In genomic region chr8:121030496-121031040, GRCm38 (mm10) we compare ENCODE assay signal across 16 mouse cellular contexts. TPM values are rescaled to one million over a fixed set of nuclear protein-coding genes. Genes with fewer than 3 reads are reported as not detected.
A peak's percentile ranks its signal among the peaks of the same experiment; 100 is the strongest.
DNase-seq lines count a peak whose midpoint lies in the region; ATAC-seq and TF ChIP-seq lines count a peak whose summit lies in the region.
"Had no signal": no experiment of that assay in that cellular context is flagged by ENCODE, and none has a peak within 500 bp of the region (broad histone marks: within the 10 kb centered on the region; RNA-seq: fewer than 3 reads in every experiment).

No protein-coding gene starts in this region.

- no peaks in the 10 kb centered on the region for H3K27me3 ChIP-seq in forebrain, postnatal 0 days (ENCODE audit: insufficient read depth, low read length)
- H3K27me3 ChIP-seq in forebrain, embryonic 10.5 days (ENCODE audit: poor library complexity, severe bottlenecking) = peaks cover 56% of the 10 kb centered on the region
- no peaks in the 10 kb centered on the region for H3K27me3 ChIP-seq in lung, embryonic 14.5 days (ENCODE audit: insufficient read depth, low read length)
- no peaks in the 10 kb centered on the region; the same call in 1 of the 2 replicates for H3K27me3 ChIP-seq in liver, postnatal 0 days (ENCODE audit: insufficient read depth, low read length)

- peak; percentile 56 for ATAC-seq in forebrain, postnatal 0 days
- ATAC-seq in lung, embryonic 14.5 days (ENCODE audit: insufficient read depth) = no peak
- peak; percentile 44 to 46; a peak in 1 of 4 replicates for ATAC-seq in hematopoietic stem cell, adult 5-6 weeks (replicated peaks in 1 of 2; ENCODE audit: insufficient read depth in 1 of 2, low FRiP score in 2 of 2, low TSS enrichment in 1 of 2, low read depth in 1 of 2, poor library complexity in 2 of 2, severe bottlenecking in 2 of 2)
- no peak for ATAC-seq in liver, postnatal 0 days
- ATAC-seq: hindbrain, embryonic 16.5 days had no signal

- peak; percentile 62 for DNase-seq in forebrain, postnatal 0 days
- no peak for DNase-seq in forebrain, embryonic 10.5 days (ENCODE audit: extremely low spot score, low spot score)
- DNase-seq in lung, embryonic 14.5 days = peak; percentile 55
- no peak for DNase-seq in lung, postnatal 4 days
- peak; percentile 13 for DNase-seq in A20 (ENCODE audit: low read depth, low spot score)
- no peak for DNase-seq in gastrocnemius, postnatal 25 days
- DNase-seq in liver, postnatal 0 days = no peak
- DNase-seq: adrenal gland, postnatal 25 days; cerebellum, adult 18-20 months; heart, adult 2 months; heart, postnatal 10 days; kidney, adult 9 months; lung, adult 18-20 months had no signal

- no peak overlapping the region for H3K9ac ChIP-seq in forebrain, postnatal 0 days
- no peak overlapping the region for H3K9ac ChIP-seq in lung, embryonic 14.5 days
- H3K9ac ChIP-seq in liver, postnatal 0 days (replicated peaks) = no peak overlapping the region

- H3K27ac ChIP-seq in forebrain, postnatal 0 days (ENCODE audit: low read depth, low read length) = no peak overlapping the region
- H3K27ac ChIP-seq in forebrain, embryonic 10.5 days = no peak overlapping the region
- no peak overlapping the region for H3K27ac ChIP-seq in lung, embryonic 14.5 days (ENCODE audit: low read depth)
- no peak overlapping the region for H3K27ac ChIP-seq in liver, postnatal 0 days (ENCODE audit: low read depth)
- H3K27ac ChIP-seq: heart, adult 2 months had no signal

- 63% methylated on average over 10 of the region's 10 CpGs for WGBS in forebrain, postnatal 0 days
- WGBS in forebrain, embryonic 10.5 days = 85% methylated on average over 10 of the region's 10 CpGs
- WGBS in lung, embryonic 14.5 days = 45% methylated on average over 10 of the region's 10 CpGs
- 45% methylated on average over 10 of the region's 10 CpGs for WGBS in liver, postnatal 0 days (ENCODE audit: insufficient replicate concordance)

- H3K4me3 ChIP-seq in forebrain, postnatal 0 days (ENCODE audit: low read depth, low read length) = no peak overlapping the region
- H3K4me3 ChIP-seq in forebrain, embryonic 10.5 days = no peak overlapping the region
- H3K4me3 ChIP-seq in lung, embryonic 14.5 days (ENCODE audit: low read depth, low read length) = no peak overlapping the region
- no peak overlapping the region for H3K4me3 ChIP-seq in liver, postnatal 0 days (ENCODE audit: low read depth, low read length)
- H3K4me3 ChIP-seq: heart, adult 2 months; megakaryocyte, embryonic 14.5 days had no signal

- TF ChIP-seq EP300 in liver, postnatal 0 days (IDR thresholded peaks at IDR 0.05; ENCODE audit: low read depth) = no peak

- no peaks in the 10 kb centered on the region for H3K4me1 ChIP-seq in forebrain, postnatal 0 days (ENCODE audit: insufficient read depth)
- H3K4me1 ChIP-seq in forebrain, embryonic 10.5 days = peaks cover 9% of the 10 kb centered on the region
- no peaks in the 10 kb centered on the region for H3K4me1 ChIP-seq in lung, embryonic 14.5 days (ENCODE audit: insufficient read depth)
- H3K4me1 ChIP-seq in liver, postnatal 0 days (ENCODE audit: insufficient read depth) = no peaks in the 10 kb centered on the region

- no peaks in the 10 kb centered on the region for H3K36me3 ChIP-seq in forebrain, postnatal 0 days (ENCODE audit: insufficient read depth)
- H3K36me3 ChIP-seq in forebrain, embryonic 10.5 days (replicated peaks) = no peaks in the 10 kb centered on the region
- no peaks in the 10 kb centered on the region for H3K36me3 ChIP-seq in lung, embryonic 14.5 days (ENCODE audit: insufficient read depth)
- no peaks in the 10 kb centered on the region for H3K36me3 ChIP-seq in liver, postnatal 0 days (replicated peaks; ENCODE audit: insufficient read depth, low read length)

- no peaks in the 10 kb centered on the region for H3K9me3 ChIP-seq in forebrain, postnatal 0 days (ENCODE audit: low read length)
- no peaks in the 10 kb centered on the region for H3K9me3 ChIP-seq in forebrain, embryonic 10.5 days
- H3K9me3 ChIP-seq in lung, embryonic 14.5 days (ENCODE audit: low read depth, low read length) = no peaks in the 10 kb centered on the region
- H3K9me3 ChIP-seq in liver, postnatal 0 days (ENCODE audit: low read length) = no peaks in the 10 kb centered on the region

- no peak for TF ChIP-seq CTCF in forebrain, postnatal 0 days (IDR thresholded peaks at IDR 0.05; ENCODE audit: low read depth)
- TF ChIP-seq CTCF in lung, embryonic 14.5 days (IDR thresholded peaks at IDR 0.05; ENCODE audit: low read depth) = no peak
- TF ChIP-seq CTCF in liver, postnatal 0 days (IDR thresholded peaks at IDR 0.05; ENCODE audit: low read depth) = no peak

- H3K4me2 ChIP-seq in forebrain, postnatal 0 days (ENCODE audit: low read depth) = no peak overlapping the region
- no peak overlapping the region for H3K4me2 ChIP-seq in lung, embryonic 14.5 days
- no peak overlapping the region for H3K4me2 ChIP-seq in liver, postnatal 0 days (ENCODE audit: low read depth, low read length)

RNA-seq across cellular contexts. Expression of gene Foxf1, which starts 53.6 kb away (rescaled TPM):
- total RNA-seq in forebrain, postnatal 0 days (2014; rRNA removed) = 1.3 and 2.3 TPM in 2 replicates
- 1.4 and 1.6 TPM in 2 replicates for polyA plus RNA-seq in forebrain, postnatal 0 days (2015; fragmentation: Nextera tagmentation; extraction: Ambion mirVana)
- polyA plus RNA-seq in forebrain, embryonic 10.5 days (2016; fragmentation: Nextera tagmentation; extraction: Ambion mirVana) = 2.5 and 2.9 TPM in 2 replicates
- 167 and 180 TPM in 2 replicates for polyA plus RNA-seq in lung, embryonic 14.5 days (2014; fragmentation: Nextera tagmentation; extraction: Ambion mirVana)
- 0.19 TPM in 1 of 2 replicates, not detected in the other for total RNA-seq in hematopoietic stem cell, adult 5-6 weeks (2017)
- total RNA-seq in gastrocnemius, postnatal 25 days (2021) = not detected
- polyA plus RNA-seq in liver, postnatal 0 days (2015; fragmentation: Nextera tagmentation; extraction: Ambion mirVana) = 2.7 and 3.1 TPM in 2 replicates

Comparison
In these comparisons a context has a peak if more than half of its experiments do, and no peak if none do; other contexts are left out.
1. DNase-seq: peak in forebrain, postnatal 0 days (single experiment), lung, embryonic 14.5 days (single experiment) and A20 (single experiment); none in forebrain, embryonic 10.5 days (single experiment), lung, postnatal 4 days (0 of 2), gastrocnemius, postnatal 25 days (single experiment) and liver, postnatal 0 days (single experiment).
2. ATAC-seq: peak in forebrain, postnatal 0 days (single experiment) and hematopoietic stem cell, adult 5-6 weeks (2 of 2); none in lung, embryonic 14.5 days (single experiment) and liver, postnatal 0 days (single experiment).
3. RNA of gene Foxf1, which starts 53.6 kb away (polyA plus RNA-seq): 167 to 180 TPM in lung, embryonic 14.5 days; 2.7 to 3.1 TPM in liver, postnatal 0 days, 2.5 to 2.9 TPM in forebrain, embryonic 10.5 days and 1.4 to 1.6 TPM in forebrain, postnatal 0 days; every median in the first group is over 10 times any median in the second.